Mouse (Mus musculus): ENCODE measurements around the gene Ccdc86.

Ccdc86 gene

DNA sequence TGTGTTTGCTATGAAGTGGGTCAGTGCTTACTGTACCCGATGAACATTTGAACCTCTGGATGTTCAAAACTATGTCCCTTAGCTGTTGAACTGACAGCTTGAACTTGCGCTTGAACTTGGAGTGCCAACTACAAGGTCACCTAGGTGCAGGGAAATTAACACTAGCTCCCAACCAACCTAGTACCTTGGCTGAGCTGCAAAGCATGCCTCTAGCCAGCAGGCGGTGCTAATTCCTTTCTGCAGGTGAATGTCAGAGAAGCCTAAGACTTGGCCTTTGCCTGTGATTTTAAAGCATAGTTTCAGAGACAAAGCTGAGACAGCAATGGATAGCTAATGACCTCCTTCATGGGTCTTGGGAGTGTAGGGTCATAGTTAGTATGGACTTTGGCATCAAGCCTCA, 41.2 kb downstream of the Ccdc86 start:
- no peak for DNase-seq (ENCODE audit: low spot score)

GRCm38 (mm10) chr19:10905728-10906000, 43.4 kb downstream of the Ccdc86 start:
- DNase-seq (ENCODE audit: low spot score): no peak

- no peak for DNase-seq (ENCODE audit: low spot score)
Observed at GRCm38 (mm10) chr19:10904927-10905727, 43.9 kb downstream of the Ccdc86 start.

DNA sequence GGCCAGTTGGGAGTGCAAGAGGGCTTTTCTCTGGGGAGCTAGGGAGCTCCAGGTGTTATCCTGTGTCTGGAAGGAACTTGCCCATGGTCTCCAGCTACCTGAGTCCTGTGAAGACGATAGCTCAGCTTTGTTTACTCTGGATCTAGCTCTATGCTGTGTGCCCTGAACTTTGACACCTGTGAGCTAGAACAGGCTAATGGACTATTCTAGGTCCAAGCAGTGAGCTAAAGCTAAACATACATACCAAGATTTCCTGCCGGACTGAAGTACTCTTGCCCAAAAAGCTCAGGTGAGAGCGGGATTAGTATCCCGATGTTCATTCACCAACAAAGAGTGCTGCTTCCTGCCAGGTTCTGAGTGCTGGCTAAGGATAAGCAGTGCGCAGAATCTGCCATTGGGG, 44.6 kb downstream of the Ccdc86 start:
- DNase-seq (ENCODE audit: low spot score): no peak

GRCm38 (mm10) chr19:10901046-10901445, 48.0 kb downstream of the Ccdc86 start:
- DNase-seq (ENCODE audit: low spot score): no peak

- DNase-seq (ENCODE audit: low spot score): no peak
Observed at GRCm38 (mm10) chr19:10900315-10900714, 48.8 kb downstream of the Ccdc86 start.

DNA sequence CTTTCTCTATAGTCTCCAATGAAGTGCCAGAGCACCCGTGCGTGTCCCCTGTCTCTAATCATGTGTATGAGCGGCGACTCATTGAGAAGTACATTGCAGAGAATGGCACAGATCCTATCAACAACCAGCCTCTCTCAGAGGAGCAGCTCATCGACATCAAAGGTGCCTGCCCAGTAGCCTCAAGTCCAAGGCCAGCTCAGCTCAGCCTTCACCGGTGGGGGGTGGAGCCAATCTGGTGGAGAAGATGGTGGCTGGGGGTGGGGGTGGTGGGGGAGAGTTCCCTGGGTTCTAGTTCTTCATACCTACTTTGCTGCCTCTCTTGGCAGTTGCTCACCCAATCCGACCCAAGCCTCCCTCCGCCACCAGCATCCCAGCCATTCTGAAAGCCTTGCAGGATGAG, 51.6 kb downstream of the Ccdc86 start:
- DNase-seq (ENCODE audit: low spot score): no peak

DNA sequence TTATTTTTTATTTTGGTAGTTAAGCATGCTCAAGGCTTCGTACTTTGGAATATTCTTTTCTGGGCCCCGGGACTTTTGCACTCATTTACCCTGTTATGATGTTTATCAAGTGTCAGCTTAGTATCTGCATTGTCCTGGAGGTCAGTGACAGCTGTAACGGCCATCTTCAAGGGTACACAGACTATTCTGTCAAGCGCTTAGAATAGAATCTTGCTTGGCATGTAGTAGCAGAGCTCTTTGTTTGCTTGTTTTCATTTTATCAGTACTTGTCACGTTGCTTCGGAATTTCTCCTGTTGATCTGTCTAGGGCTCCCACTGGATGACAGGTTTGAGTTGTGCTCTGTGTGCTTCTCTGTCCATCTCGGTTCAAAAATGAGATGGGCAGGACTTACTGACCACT, 52.2 kb downstream of the Ccdc86 start:
- no peak for DNase-seq (ENCODE audit: low spot score)

DNA sequence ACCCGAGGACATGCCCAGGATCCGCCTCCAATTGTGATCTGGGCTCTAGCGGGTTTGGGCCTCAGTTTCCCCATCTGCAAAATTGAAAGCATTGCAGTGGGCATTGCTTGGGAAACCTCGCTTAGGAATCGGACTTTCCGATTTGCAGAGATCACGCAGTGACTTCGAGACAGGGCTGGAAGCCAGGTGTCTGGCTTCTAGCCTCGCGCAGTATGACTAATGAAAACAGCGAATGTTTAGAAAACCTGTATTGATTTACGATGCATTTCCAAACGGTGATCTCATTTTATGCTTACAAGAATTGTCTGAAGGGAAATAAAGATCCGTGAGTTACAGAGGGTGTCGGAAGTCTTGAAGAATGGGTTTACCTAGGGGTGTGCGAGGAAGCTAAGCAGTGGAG, 53.4 kb downstream of the Ccdc86 start:
- no peak for DNase-seq (ENCODE audit: low spot score)

- DNase-seq (ENCODE audit: low spot score): peak; percentile 94
Observed at GRCm38 (mm10) chr19:10895016-10895528, 54.0 kb downstream of the Ccdc86 start, which contains the start of gene Prpf19. TSS of gene Prpf19 (plus strand) at chr19:10895231.

- no peak for DNase-seq (ENCODE audit: low spot score)
Observed at GRCm38 (mm10) chr19:10892201-10892600, 56.9 kb downstream of the Ccdc86 start.
